Mouse (Mus musculus) small intestine, adult 10 weeks (tissue): ENCODE data around the gene Olfr638. TPM values are rescaled to one million over a fixed set of nuclear protein-coding genes. Genes with fewer than 3 reads are reported as not detected.

ENCODE experiments used
- polyA plus RNA-seq: library from polyadenylated mRNA; stranded (reverse); fragments of 350-450 nt; fragmentation: Illumina TruSeq; extraction: RNeasy Lipid Tissue Mini Kit (QIAGEN cat#74804); gene quantifications from one replicate; pipeline ENCODE4 v1.2.3, GENCODE M21; 2014; ENCODE audit warnings: low replicate concordance

Gene Olfr638
- not detected for polyA plus RNA-seq

GRCm38 (mm10) chr7:103998446-103998845 lies at the start of gene Olfr638:
TSS of gene Olfr638 (plus strand) at chr7:103998746.

GRCm38 (mm10) chr7:103970852-103971251 lies 27.7 kb upstream of the Olfr638 start, which contains the start of gene Olfr635:
TSS of gene Olfr635 (plus strand) at chr7:103971152.

GRCm38 (mm10) chr7:104017203-104017602 lies 18.7 kb downstream of the Olfr638 start, which contains the start of gene Olfr639:
TSS of gene Olfr639 (minus strand) at chr7:104017303.

GRCm38 (mm10) chr7:104025473-104025872 lies 26.9 kb downstream of the Olfr638 start, which contains the start of gene Olfr640:
TSS of gene Olfr640 (minus strand) at chr7:104025573.

GRCm38 (mm10) chr7:104035145-104035544 lies 36.6 kb downstream of the Olfr638 start, which contains the start of gene Olfr641:
TSS of gene Olfr641 (plus strand) at chr7:104035445.

GRCm38 (mm10) chr7:104052566-104052965 lies 54.0 kb downstream of the Olfr638 start, which contains the start of gene Olfr642:
TSS of gene Olfr642 (minus strand) at chr7:104052666.

Other genes starting within 250 kb of the Olfr638 start
- gene Olfr630, start 241.4 kb upstream of the Olfr638 start, polyA plus RNA-seq: not detected
- gene Olfr69, start 227.2 kb upstream of the Olfr638 start, polyA plus RNA-seq: not detected
- not detected for gene Olfr68, start 219.0 kb upstream of the Olfr638 start, polyA plus RNA-seq
- gene Olfr67, start 206.9 kb upstream of the Olfr638 start, polyA plus RNA-seq: not detected
- gene Hbb-bt, start 184.8 kb upstream of the Olfr638 start, polyA plus RNA-seq: 1.4 TPM
- gene Hbb-bs, start 170.7 kb upstream of the Olfr638 start, polyA plus RNA-seq: 17.2 TPM
- not detected for gene Hbb-bh2, start 158.2 kb upstream of the Olfr638 start, polyA plus RNA-seq
- not detected for gene Hbb-bh1, start 155.6 kb upstream of the Olfr638 start, polyA plus RNA-seq
- gene Hbb-y, start 145.5 kb upstream of the Olfr638 start, polyA plus RNA-seq: not detected
- not detected for gene Olfr66, start 112.5 kb upstream of the Olfr638 start, polyA plus RNA-seq
- gene Olfr64, start 104.3 kb upstream of the Olfr638 start, polyA plus RNA-seq: not detected
- not detected for gene Olfr65, start 95.3 kb upstream of the Olfr638 start, polyA plus RNA-seq
- gene Olfr631, start 69.9 kb upstream of the Olfr638 start, polyA plus RNA-seq: not detected
- not detected for gene Olfr632, start 64.4 kb upstream of the Olfr638 start, polyA plus RNA-seq
- gene Olfr633, start 54.3 kb upstream of the Olfr638 start, polyA plus RNA-seq: not detected
- gene Olfr635, start 27.6 kb upstream of the Olfr638 start, polyA plus RNA-seq: not detected
- not detected for gene Olfr639, start 18.6 kb downstream of the Olfr638 start, polyA plus RNA-seq
- gene Olfr640, start 26.8 kb downstream of the Olfr638 start, polyA plus RNA-seq: not detected
- not detected for gene Olfr641, start 36.7 kb downstream of the Olfr638 start, polyA plus RNA-seq
- gene Olfr642, start 53.9 kb downstream of the Olfr638 start, polyA plus RNA-seq: not detected
- gene 4930516K23Rik, start 62.7 kb downstream of the Olfr638 start, polyA plus RNA-seq: not detected
- not detected for gene Olfr644, start 73.1 kb downstream of the Olfr638 start, polyA plus RNA-seq
- not detected for gene Olfr645, start 86.7 kb downstream of the Olfr638 start, polyA plus RNA-seq
- gene Olfr646, start 106.1 kb downstream of the Olfr638 start, polyA plus RNA-seq: not detected
- not detected for gene Ubqln5, start 131.1 kb downstream of the Olfr638 start, polyA plus RNA-seq
- not detected for gene Olfr643, start 138.7 kb downstream of the Olfr638 start, polyA plus RNA-seq
- not detected for gene Ubqln3, start 144.5 kb downstream of the Olfr638 start, polyA plus RNA-seq
- not detected for gene Ubqlnl, start 151.8 kb downstream of the Olfr638 start, polyA plus RNA-seq
- not detected for gene Olfm5, start 166.1 kb downstream of the Olfr638 start, polyA plus RNA-seq
- 0.19 TPM for gene Olfr648, start 184.6 kb downstream of the Olfr638 start, polyA plus RNA-seq
- not detected for gene Olfr649, start 197.2 kb downstream of the Olfr638 start, polyA plus RNA-seq
- 2.7 TPM for gene Trim6, start 220.0 kb downstream of the Olfr638 start, polyA plus RNA-seq
- 39.9 TPM for gene Trim34a, start 245.7 kb downstream of the Olfr638 start, polyA plus RNA-seq